Mouse (Mus musculus): ENCODE measurements around the gene Pde6h.

- TF ChIP-seq CTCF (IDR thresholded peaks at IDR 0.05; ENCODE audit: low read depth) (peak; percentile 65), EP300 (IDR thresholded peaks at IDR 0.05; ENCODE audit: low read depth) (no peak)
These were observed 56.7 kb downstream of the Pde6h start for GRCm38 (mm10) chr6:136980331-136980746.

Data from heart, postnatal 0 days (tissue).